8 mouse cellular contexts compared by ENCODE assay signal in the genomic region with DNA sequence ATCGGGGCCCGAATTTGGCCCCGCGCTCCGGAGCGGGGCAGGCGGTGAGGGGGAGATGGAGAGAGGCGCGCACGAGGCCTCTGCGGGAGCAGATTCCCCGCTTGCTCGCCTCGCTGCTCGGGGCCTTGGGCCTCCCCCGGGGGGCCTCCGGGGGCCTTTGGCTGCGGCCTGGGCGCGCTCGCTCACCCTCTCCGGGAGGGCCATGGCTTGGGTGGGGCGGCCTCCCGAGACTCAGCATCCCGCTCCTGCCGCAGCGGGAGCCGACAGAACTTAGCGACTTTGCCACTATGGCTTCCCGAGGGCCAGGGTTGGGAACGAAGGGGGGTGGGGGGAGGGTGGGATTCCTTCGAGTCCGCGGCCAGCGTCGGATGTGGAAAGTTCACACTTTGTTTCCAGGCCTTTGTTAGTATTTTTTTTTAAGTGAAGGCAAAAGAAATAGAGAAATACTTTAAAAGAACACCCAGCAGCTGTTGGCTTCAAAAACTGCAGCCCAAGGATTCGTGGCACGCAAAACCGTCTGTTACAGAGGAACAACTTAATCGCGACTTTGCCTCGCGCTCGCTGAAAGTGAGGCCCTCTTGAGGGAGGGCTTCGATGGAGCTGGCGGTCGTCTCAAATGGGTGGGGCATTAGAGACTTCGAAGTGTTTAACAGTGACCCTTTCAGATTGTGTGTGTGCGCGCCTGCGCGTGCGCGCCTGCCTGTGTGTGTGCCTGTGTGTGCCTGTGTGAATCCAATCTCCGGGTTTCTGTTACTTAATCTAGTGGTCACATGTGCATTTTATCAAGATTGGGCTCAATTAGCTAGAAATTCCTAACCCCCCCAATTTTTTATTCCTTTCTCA. TPM values are rescaled to one million over a fixed set of nuclear protein-coding genes. Genes with fewer than 3 reads are reported as not detected.
DNase-seq lines count a peak whose midpoint lies in the region; ATAC-seq and TF ChIP-seq lines count a peak whose summit lies in the region.

No protein-coding gene starts in this region.

- peak overlapping the region; percentile 88 for H3K4me2 ChIP-seq in forebrain, embryonic 14.5 days (ENCODE audit: low read length)

- peak; percentile 41; the same call in 1 of the 2 replicates for ATAC-seq in G1E (ENCODE audit: extremely low read depth, insufficient number of reproducible peaks, low FRiP score, poor library complexity, severe bottlenecking)
- ATAC-seq in forebrain, embryonic 14.5 days: peak; percentile 60

- TF ChIP-seq CTCF in G1E (IDR thresholded peaks at IDR 0.05; ENCODE audit: low read depth, low read length): no peak

- WGBS in forebrain, embryonic 14.5 days: 1% methylated on average over 53 of the region's 55 CpGs

- DNase-seq in G1E (ENCODE audit: low spot score): peak; percentile 67
- peak; percentile 80 for DNase-seq in cerebellum, adult 11-12 months
- DNase-seq in forebrain, embryonic 14.5 days (ENCODE audit: low spot score): peak; percentile 94
- peak; percentile 91 to 92 for DNase-seq in heart, postnatal 10 days
- DNase-seq in layer of hippocampus, adult 18-20 months (ENCODE audit: low spot score in 2 of 2): peak; percentile 67 to 80
- DNase-seq in lung, adult 18-20 months: peak; percentile 83 to 88
- peak; percentile 54 for DNase-seq in ovary, postnatal 10 days (ENCODE audit: low spot score)
- peak; percentile 37 to 40 for DNase-seq in thymus, postnatal 10 days (ENCODE audit: low spot score in 2 of 2)

- H3K9ac ChIP-seq in forebrain, embryonic 14.5 days (ENCODE audit: low read length): peak overlapping the region; percentile 99

- peak overlapping the region; percentile 99 for H3K27ac ChIP-seq in forebrain, embryonic 14.5 days (ENCODE audit: low read depth, low read length)

- intact Hi-C loops in heart, postnatal 10 days (cut with DNase I): loop anchor here (1.0 kb wide), 1 partner anchor 23 kb away; no protein-coding TSS in a partner anchor

- no peaks in the 10 kb centered on the region for H3K27me3 ChIP-seq in G1E (ENCODE audit: insufficient read depth, low read length)
- no peaks in the 10 kb centered on the region for H3K27me3 ChIP-seq in forebrain, embryonic 14.5 days (replicated peaks; ENCODE audit: control insufficient read depth, insufficient read depth, low read length)

- no peaks in the 10 kb centered on the region for H3K9me3 ChIP-seq in G1E (replicated peaks)
- H3K9me3 ChIP-seq in forebrain, embryonic 14.5 days (replicated peaks; ENCODE audit: control insufficient read depth, low read length): no peaks in the 10 kb centered on the region

- H3K4me3 ChIP-seq in G1E (ENCODE audit: low read depth, low read length): peak overlapping the region; percentile 84
- H3K4me3 ChIP-seq in forebrain, embryonic 14.5 days (ENCODE audit: low read depth, low read length): peak overlapping the region; percentile 97

- H3K36me3 ChIP-seq in G1E (replicated peaks): peaks cover 41% of the 10 kb centered on the region
- peaks cover 30% of the 10 kb centered on the region for H3K36me3 ChIP-seq in forebrain, embryonic 14.5 days (ENCODE audit: control insufficient read depth, insufficient read depth, low read length)

- peaks cover 69% of the 10 kb centered on the region for H3K4me1 ChIP-seq in G1E (ENCODE audit: insufficient read depth, low read depth, low read length)
- peaks cover 23% of the 10 kb centered on the region for H3K4me1 ChIP-seq in forebrain, embryonic 14.5 days (ENCODE audit: control insufficient read depth, insufficient read depth, low read length)

RNA-seq across cellular contexts. Expression of gene Nedd4, which starts 0.8 kb away (rescaled TPM):
- total RNA-seq in G1E (2014; fragmentation: Nextera tagmentation): 869 and 984 TPM in 2 replicates
- 631 and 707 TPM in 2 replicates for total RNA-seq in G1E (2017)
- polyA plus RNA-seq in G1E (2012): 399 and 562 TPM in 2 replicates
- 437 and 459 TPM in 2 replicates for polyA plus RNA-seq in forebrain, embryonic 14.5 days (2014; fragmentation: Nextera tagmentation; extraction: Ambion mirVana)
- total RNA-seq in heart, postnatal 10 days (2021): 100 to 1,000 TPM; 490 to 566 TPM
- total RNA-seq in layer of hippocampus, adult 18-20 months (2021): 100 to 1,000 TPM; 283 to 296 TPM

Comparison
In these comparisons a context has a peak if more than half of its experiments do, and no peak if none do; other contexts are left out.
1. Peak in every context shown above with its lines: DNase-seq, ATAC-seq, H3K4me3 ChIP-seq and H3K27ac ChIP-seq.
2. DNase-seq: peak in every context shown above with its lines; median percentile 94 in forebrain, embryonic 14.5 days; 92 in heart, postnatal 10 days; 86 in lung, adult 18-20 months; 80 in cerebellum, adult 11-12 months; 74 in layer of hippocampus, adult 18-20 months; 67 in G1E; 54 in ovary, postnatal 10 days; 38 in thymus, postnatal 10 days.